Mouse (Mus musculus) liver, embryonic 14.5 days (tissue): ENCODE data around the gene Nploc4.

Experiments
- CTCF ChIP-seq: IDR thresholded peaks from 2 replicates; pipeline ENCODE4 v1.5.1; 2016; ENCODE audit warnings: antibody characterized with exemption, low read depth, control low read depth
- EP300 ChIP-seq: IDR thresholded peaks from 2 replicates; pipeline ENCODE4 v1.6.1; 2016; ENCODE audit warnings: antibody characterized with exemption, low read depth

GRCm38 (mm10) chr11:120343519-120344309 lies 93.8 kb downstream of the Nploc4 start:
- TF ChIP-seq EP300 (no peak), CTCF (no peak)
